Mouse (Mus musculus): ENCODE data around the gene 1700013F07Rik. TPM values are rescaled to one million over a fixed set of nuclear protein-coding genes. Genes with fewer than 3 reads are reported as not detected.

The 1700013F07Rik gene
- total and polyA plus RNA-seq, 3 experiments = 0.38 to 2.5 (median 0.94) TPM

- dilution Hi-C loops (cut with MboI; ENCODE audit: extremely low pct_ligation_motif_present, extremely low pct_unique_long_range_greater_than_20kb, low sequenced_read_pairs) (no loop called here), in situ Hi-C loops (cut with MboI; ENCODE audit: low pct_ligation_motif_present, low pct_unique_long_range_greater_than_20kb, low sequenced_read_pairs) (no loop called here)
- H3K27me3 ChIP-seq (replicated peaks) = peaks cover 3% of the 10 kb centered on the region
- peak overlapping the region; percentile 90 for H3K9ac ChIP-seq (ENCODE audit: insufficient read depth, low read depth)
- peak overlapping the region; percentile 98 for H3K4me2 ChIP-seq (ENCODE audit: insufficient read depth, low read depth, poor library complexity, severe bottlenecking)
- no peaks in the 10 kb centered on the region for H3K9me3 ChIP-seq (replicated peaks; ENCODE audit: low read length)
- H3K27ac ChIP-seq (ENCODE audit: insufficient read depth, low read depth) = no peak overlapping the region
- H3K79me2 ChIP-seq (replicated peaks; ENCODE audit: control insufficient read depth, extremely low read depth, insufficient read depth, poor library complexity, severe bottlenecking) = 0 out of 2 replicates have a peak, but pooled peaks cover 2% of the 10 kb centered on the region
- no peaks in the 10 kb centered on the region for H3K36me3 ChIP-seq (replicated peaks in 1 of 2; ENCODE audit: control insufficient read depth in 1 of 2, insufficient read depth in 1 of 2, low read length in 1 of 2)
- H3K4me3 ChIP-seq (replicated peaks in 1 of 3; ENCODE audit: low read depth in 2 of 3, low read length in 2 of 3, poor library complexity in 1 of 3) = peak overlapping the region; percentile 68 to 86 (median 84)
- DNase-seq (ENCODE audit: extremely low read depth) = no peak
- TF ChIP-seq JUN (IDR thresholded peaks at IDR 0.05; ENCODE audit: insufficient read depth, low read depth, low read length) (no peak), MAX (IDR thresholded peaks at IDR 0.05; ENCODE audit: low read length) (0 out of 2 replicates have a peak, but pooled peaks have one; percentile 45), MYC (IDR thresholded peaks at IDR 0.05; ENCODE audit: low read depth, low read length) (no peak), ZKSCAN1 (IDR thresholded peaks at IDR 0.05; ENCODE audit: borderline replicate concordance, low read depth, low read length) (0 out of 2 replicates have a peak, but pooled peaks have one; percentile 15), TCF12 (IDR thresholded peaks at IDR 0.05; ENCODE audit: low read depth, low read length) (no peak), UBTF (IDR thresholded peaks at IDR 0.05; ENCODE audit: low read depth, low read length) (no peak), MAFK (IDR thresholded peaks at IDR 0.05; ENCODE audit: insufficient replicate concordance, low read length) (no peak), MAZ (IDR thresholded peaks at IDR 0.05; ENCODE audit: low read depth, low read length) (no peak), USF2 (conservative IDR thresholded peaks at IDR 0.05; ENCODE audit: low read depth, low read length) (no peak), MXI1 (IDR thresholded peaks at IDR 0.05; ENCODE audit: low read depth, low read length) (no peak), KAT2A (IDR thresholded peaks at IDR 0.05; ENCODE audit: insufficient replicate concordance, low read length) (no peak), GABPA (IDR thresholded peaks at IDR 0.05; ENCODE audit: insufficient replicate concordance, low read depth, low read length) (no peak), MEF2A (IDR thresholded peaks at IDR 0.05; ENCODE audit: borderline replicate concordance, low read depth, low read length) (no peak), SIN3A (IDR thresholded peaks at IDR 0.05; ENCODE audit: low read length) (no peak), RAD21 (IDR thresholded peaks at IDR 0.05; ENCODE audit: low read depth, low read length) (no peak), NRF1 (IDR thresholded peaks at IDR 0.05; ENCODE audit: low read depth, low read length) (no peak), USF1 (IDR thresholded peaks at IDR 0.05; ENCODE audit: low read depth, low read length) (no peak), E2F4 (IDR thresholded peaks at IDR 0.05; ENCODE audit: insufficient replicate concordance, low read depth, low read length) (no peak), POLR2A (IDR thresholded peaks at IDR 0.05; ENCODE audit: low read depth, low read length) (no peak), TBP (conservative IDR thresholded peaks at IDR 0.05; ENCODE audit: low read depth, low read length) (no peak), IRF4 (IDR thresholded peaks at IDR 0.05; ENCODE audit: low read depth, low read length) (no peak), ZNF384 (IDR thresholded peaks at IDR 0.05; ENCODE audit: low read depth, low read length) (peak; percentile 32), CHD1 (IDR thresholded peaks at IDR 0.05; ENCODE audit: low read depth, low read length) (peak; percentile 81; the same call in 1 of the 2 replicates), ELF1 (IDR thresholded peaks at IDR 0.05; ENCODE audit: low read depth, low read length) (no peak), SMC3 (IDR thresholded peaks at IDR 0.05; ENCODE audit: low read depth, low read length) (no peak), ZMIZ1 (IDR thresholded peaks at IDR 0.05; ENCODE audit: low read depth, low read length) (no peak), PAX5 (IDR thresholded peaks at IDR 0.05; ENCODE audit: low read length) (no peak), BHLHE40 (IDR thresholded peaks at IDR 0.05; ENCODE audit: low read depth, low read length) (peak; percentile 58), EP300 (IDR thresholded peaks at IDR 0.05; ENCODE audit: low read length) (no peak)
- peaks cover 6 to 31% of the 10 kb centered on the region in 2 experiments for H3K4me1 ChIP-seq (ENCODE audit: control insufficient read depth in 1 of 2, insufficient read depth in 2 of 2)
Measured at GRCm38 (mm10) chr3:108572309-108573010, 38.5 kb downstream of the 1700013F07Rik start.

Measured in CH12.LX (cell line).